Mouse (Mus musculus): ENCODE measurements around the gene Zswim5.

GRCm38 (mm10) chr4:117002543-117003521 lies 125.7 kb downstream of the Zswim5 start:
- TF ChIP-seq CTCF (IDR thresholded peaks at IDR 0.05; ENCODE audit: low read depth), result peak; percentile 91
- TF ChIP-seq EP300 (optimal IDR thresholded peaks at IDR 0.05), result no peak

Measured in stomach, postnatal 0 days (tissue).